Mouse (Mus musculus) intestine, embryonic 15.5 days (tissue): Measurements from ENCODE around the gene Elovl3. TPM values are rescaled to one million over a fixed set of nuclear protein-coding genes. Genes with fewer than 3 reads are reported as not detected.

ENCODE experiments used
- ATAC-seq: fragments of 200-750 bp; cut with Nextera tagmentation; 2 replicates; pipeline ENCODE4 v1.8.0; 2017; ENCODE audit warnings: moderate TSS enrichment, moderate library complexity
- H3K27ac ChIP-seq: fragments of 300-500 bp; sonication (generic); 2 replicates; pipeline ENCODE4 v1.5.1; 2015; ENCODE audit warnings: mild to moderate bottlenecking, inconsistent platforms
- H3K27me3 ChIP-seq: fragments of 300-500 bp; sonication (generic); replicated peaks from 2 replicates; pipeline ENCODE4 v1.6.1; 2015; ENCODE audit warnings: inconsistent platforms
- H3K36me3 ChIP-seq: fragments of 300-500 bp; sonication (generic); 2 replicates; pipeline ENCODE4 v1.6.1; 2015; ENCODE audit warnings: inconsistent platforms
- H3K4me1 ChIP-seq: fragments of 300-500 bp; sonication (generic); replicated peaks from 2 replicates; pipeline ENCODE4 v1.6.1; 2015; ENCODE audit warnings: inconsistent platforms
- H3K4me2 ChIP-seq: fragments of 300-500 bp; sonication (generic); replicated peaks from 2 replicates; pipeline ENCODE4 v1.6.1; 2015; ENCODE audit warnings: mild to moderate bottlenecking, inconsistent platforms
- H3K4me3 ChIP-seq: fragments of 300-500 bp; sonication (generic); replicated peaks from 2 replicates; pipeline ENCODE4 v1.5.1; 2015; ENCODE audit warnings: inconsistent platforms
- H3K9ac ChIP-seq: fragments of 300-500 bp; sonication (generic); 2 replicates; pipeline ENCODE4 v1.6.1; 2015; ENCODE audit warnings: inconsistent platforms
- H3K9me3 ChIP-seq: fragments of 300-500 bp; sonication (generic); 2 replicates; pipeline ENCODE4 v1.6.1; 2016; ENCODE audit warnings: inconsistent platforms
- WGBS: fragments of 180-500 bp; shearing (Covaris S2); methylation state at CpG from one replicate; pipeline ENCODE4 v1.1.7; 2015; 5-methylcytosine and 5-hydroxymethylcytosine counted together
- polyA plus RNA-seq: library from polyadenylated mRNA; unstranded; fragments of >200 nt; fragmentation: Nextera tagmentation; extraction: Ambion mirVana; gene quantifications from 2 replicates; pipeline ENCODE4 v1.2.1, GENCODE M21; 2015

Elovl3 gene
- polyA plus RNA-seq, 1 experiment from 2014 or later = not detected

DNA sequence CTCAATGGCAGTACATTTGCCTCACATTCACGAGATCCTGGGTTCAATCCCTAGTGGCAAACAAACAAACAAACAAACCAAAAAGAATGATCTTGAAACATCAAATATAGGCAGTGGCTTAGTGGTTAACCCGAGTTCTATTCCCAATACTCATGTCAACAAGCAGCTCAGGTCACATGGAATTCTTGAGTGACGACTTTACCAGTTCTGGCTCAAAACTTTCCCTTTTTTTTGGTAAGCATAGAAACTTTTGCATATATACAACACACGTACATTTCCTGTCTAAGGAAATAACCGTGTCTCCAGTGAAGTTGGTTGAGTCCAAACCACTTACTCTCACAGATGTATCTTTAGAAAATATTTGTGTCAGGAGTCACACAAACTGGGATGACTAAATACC, 40.8 kb downstream of the Elovl3 start:
- Histone ChIP-seq H3K4me2 (no peak overlapping the region), H3K9me3 (no peaks in the 10 kb centered on the region), H3K27ac (no peak overlapping the region), H3K4me3 (no peak overlapping the region), H3K4me1 (no peaks in the 10 kb centered on the region), H3K9ac (no peak overlapping the region), H3K27me3 (no peaks in the 10 kb centered on the region), H3K36me3 (no peaks in the 10 kb centered on the region)
- no peak for ATAC-seq
- WGBS = 74% methylated on average over 5 of the region's 5 CpGs

DNA sequence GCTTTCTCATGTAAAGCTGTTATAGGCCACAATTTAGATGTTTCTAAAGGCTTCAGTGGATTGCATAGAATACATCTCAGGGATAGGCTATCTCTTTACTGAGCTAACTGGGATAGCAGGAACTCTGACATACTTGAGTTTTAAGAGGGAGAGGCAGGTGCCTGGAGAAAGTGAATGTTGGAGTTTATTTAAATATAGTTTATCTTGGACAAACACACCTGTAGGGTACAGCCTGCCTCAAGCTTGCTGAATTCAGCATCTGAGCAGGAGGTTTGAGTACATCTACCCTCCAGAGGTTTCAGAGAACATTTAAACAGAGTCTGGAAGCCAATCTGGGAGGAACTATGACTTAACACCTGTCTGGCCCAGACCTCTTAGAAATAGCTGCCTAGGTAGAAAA, 43.5 kb downstream of the Elovl3 start:
- no peak for ATAC-seq
- no peaks in the 10 kb centered on the region for H3K27me3 ChIP-seq
- H3K9ac ChIP-seq = no peak overlapping the region
- no peak overlapping the region for H3K27ac ChIP-seq
- H3K4me3 ChIP-seq = no peak overlapping the region
- H3K9me3 ChIP-seq = no peaks in the 10 kb centered on the region
- H3K36me3 ChIP-seq = no peaks in the 10 kb centered on the region
- no peak overlapping the region for H3K4me2 ChIP-seq
- no peaks in the 10 kb centered on the region for H3K4me1 ChIP-seq

DNA sequence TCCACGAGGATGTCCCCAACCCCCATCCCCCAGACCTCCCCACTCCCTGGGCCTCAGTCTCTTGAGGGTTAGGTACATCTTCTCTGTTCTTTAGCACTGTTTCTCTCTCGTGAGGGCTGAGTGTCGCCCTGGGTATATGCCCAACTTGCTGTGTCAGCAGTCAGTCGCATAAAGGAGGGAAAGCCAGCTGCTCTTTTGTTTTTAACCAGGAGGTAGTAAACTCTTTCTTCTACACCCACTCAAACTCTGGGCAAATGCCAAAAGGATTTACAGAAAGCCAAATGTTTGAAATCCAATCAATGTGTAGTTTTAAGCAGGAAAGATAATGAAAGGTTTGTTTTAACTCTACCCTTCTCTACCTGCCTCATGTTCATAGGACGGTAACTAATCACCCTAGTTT, 45.3 kb downstream of the Elovl3 start:
- no peak for ATAC-seq
- WGBS = 66% methylated on average over 5 of the region's 5 CpGs

DNA sequence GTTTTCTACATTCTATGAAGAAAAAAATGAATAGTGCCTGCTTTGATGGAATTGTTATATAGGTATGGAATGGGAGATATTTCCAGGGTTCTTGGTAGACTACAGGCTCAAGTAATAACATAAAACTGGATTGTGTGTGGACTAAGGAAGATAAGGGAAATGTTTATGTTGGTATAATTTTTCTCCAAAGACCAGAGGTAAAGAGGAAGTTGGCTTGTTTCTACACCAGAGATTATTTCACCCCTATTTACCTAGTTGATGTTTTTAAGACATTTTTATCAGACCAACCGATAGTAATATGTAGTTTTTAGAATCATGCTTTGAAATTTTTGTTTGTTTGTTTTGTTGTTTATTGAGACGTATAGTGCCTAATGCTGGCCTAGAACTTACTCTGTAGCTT, 48.6 kb downstream of the Elovl3 start:
- Histone ChIP-seq H3K4me2 (no peak overlapping the region), H3K27me3 (no peaks in the 10 kb centered on the region), H3K27ac (no peak overlapping the region), H3K4me1 (no peaks in the 10 kb centered on the region), H3K9ac (no peak overlapping the region), H3K36me3 (no peaks in the 10 kb centered on the region; the same call in 1 of the 2 replicates), H3K9me3 (no peaks in the 10 kb centered on the region), H3K4me3 (no peak overlapping the region)
- 90% methylated on average over 2 of the region's 2 CpGs for WGBS
- ATAC-seq = no peak

More for the DNA sequence above, 45.3 kb downstream of the Elovl3 start:
- Histone ChIP-seq H3K36me3 (no peaks in the 10 kb centered on the region), H3K9ac (no peak overlapping the region), H3K4me2 (no peak overlapping the region), H3K27ac (no peak overlapping the region), H3K9me3 (no peaks in the 10 kb centered on the region), H3K4me1 (no peaks in the 10 kb centered on the region), H3K27me3 (no peaks in the 10 kb centered on the region), H3K4me3 (no peak overlapping the region)

DNA sequence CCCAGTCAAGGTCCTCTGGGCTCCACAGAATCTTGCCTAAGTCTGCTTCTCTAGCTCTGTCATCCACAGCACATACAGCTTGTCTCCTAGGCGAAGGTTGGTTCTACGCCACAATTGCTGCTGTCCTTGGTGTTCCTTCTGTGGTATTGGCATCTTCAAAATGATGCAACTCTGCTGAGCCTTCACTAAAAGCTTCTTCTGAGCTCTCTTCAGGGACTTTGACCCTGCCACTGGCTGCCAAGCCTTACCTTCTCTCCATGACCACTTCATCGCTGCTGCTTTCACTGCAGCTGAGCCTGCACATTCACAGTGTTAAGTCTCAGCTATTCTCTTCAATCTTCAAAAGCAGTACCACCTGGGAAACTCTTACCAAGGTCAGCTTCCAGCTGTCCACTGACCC, 50.5 kb downstream of the Elovl3 start:
- Histone ChIP-seq H3K4me1 (peaks cover 3% of the 10 kb centered on the region; the same call in 1 of the 2 replicates), H3K9ac (no peak overlapping the region), H3K4me2 (no peak overlapping the region), H3K27ac (no peak overlapping the region), H3K4me3 (no peak overlapping the region), H3K9me3 (no peaks in the 10 kb centered on the region), H3K27me3 (no peaks in the 10 kb centered on the region), H3K36me3 (no peaks in the 10 kb centered on the region; the same call in 1 of the 2 replicates)
- WGBS = 90% methylated on average over 3 of the region's 3 CpGs
- no peak for ATAC-seq

Other genes with a start within 250 kb of the Elovl3 start
- 15.5 and 16.5 TPM in 2 replicates for gene Armh3, start 133.4 kb upstream of the Elovl3 start, polyA plus RNA-seq
- 8.8 and 9.5 TPM in 2 replicates for gene Hps6, start 128.4 kb upstream of the Elovl3 start, polyA plus RNA-seq
- gene Pprc1, start 87.0 kb upstream of the Elovl3 start, polyA plus RNA-seq = 31.0 and 36.5 TPM in 2 replicates
- 53.2 and 57.8 TPM in 2 replicates for gene Ldb1, start 86.7 kb upstream of the Elovl3 start, polyA plus RNA-seq
- 99.0 and 107 TPM in 2 replicates for gene Nolc1, start 56.0 kb upstream of the Elovl3 start, polyA plus RNA-seq
- not detected in 2 replicates for gene Pitx3, start 16.4 kb downstream of the Elovl3 start, polyA plus RNA-seq
- gene Gbf1, start 20.6 kb downstream of the Elovl3 start, polyA plus RNA-seq = 49.6 and 50.0 TPM in 2 replicates
- 10.0 and 10.3 TPM in 2 replicates for gene Nfkb2, start 172.4 kb downstream of the Elovl3 start, polyA plus RNA-seq
- 34.8 and 36.2 TPM in 2 replicates for gene Psd, start 195.3 kb downstream of the Elovl3 start, polyA plus RNA-seq
- 15.6 and 16.7 TPM in 2 replicates for gene Fbxl15, start 196.3 kb downstream of the Elovl3 start, polyA plus RNA-seq
- gene Cuedc2, start 206.8 kb downstream of the Elovl3 start, polyA plus RNA-seq = 126 and 138 TPM in 2 replicates
- gene Mfsd13a, start 209.2 kb downstream of the Elovl3 start, polyA plus RNA-seq = 13.5 and 14.2 TPM in 2 replicates
- 1.1 and 1.7 TPM in 2 replicates for gene 2310034G01Rik, start 218.4 kb downstream of the Elovl3 start, polyA plus RNA-seq